Mouse (Mus musculus): ENCODE results near the gene Olfr802.

DNA sequence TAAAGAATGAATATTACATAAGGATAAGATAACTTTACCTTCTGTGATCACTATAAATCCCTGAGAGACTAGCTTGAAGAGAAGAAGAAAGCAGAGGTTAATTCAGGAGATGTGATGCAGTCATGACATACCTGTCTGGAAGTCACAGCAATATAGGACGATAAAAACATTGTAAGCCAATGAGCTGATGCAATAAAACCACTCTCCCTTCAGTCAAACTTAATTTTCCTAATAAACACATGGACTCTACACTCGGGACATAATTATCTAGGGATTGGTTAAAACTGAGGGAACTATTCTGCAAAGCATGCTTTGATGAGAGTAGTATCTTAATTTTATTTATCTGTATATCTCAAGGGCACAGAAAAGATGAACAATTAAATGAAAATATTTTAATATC is 6.2 kb upstream of the Olfr802 start, which contains the start of gene Olfr803:
- TF ChIP-seq POLR2A (IDR thresholded peaks at IDR 0.05; ENCODE audit: control insufficient read depth in 1 of 2, insufficient read depth in 1 of 2, low read depth in 1 of 2, low read length in 2 of 2, poor library complexity in 1 of 2), result no peak
- TF ChIP-seq GATA1 (IDR thresholded peaks at IDR 0.05; ENCODE audit: low read depth, low read length), result no peak
- TF ChIP-seq CTCF (IDR thresholded peaks at IDR 0.05 in 2 of 3, conservative IDR thresholded peaks at IDR 0.05 in 1 of 3; ENCODE audit: control insufficient read depth in 1 of 3, insufficient read depth in 1 of 3, low read depth in 2 of 3, low read length in 3 of 3, poor library complexity in 1 of 3, severe bottlenecking in 1 of 3), result no peak
- no peak for TF ChIP-seq RCOR1 (IDR thresholded peaks at IDR 0.05; ENCODE audit: low read depth, low read length)
- no peak for TF ChIP-seq BHLHE40 (IDR thresholded peaks at IDR 0.05; ENCODE audit: borderline replicate concordance, low read depth, low read length)
- no peak for TF ChIP-seq MAZ (IDR thresholded peaks at IDR 0.05; ENCODE audit: low read depth, low read length)
- no peak for TF ChIP-seq TAL1 (IDR thresholded peaks at IDR 0.05; ENCODE audit: low read length)
- no peak for TF ChIP-seq ETS1 (IDR thresholded peaks at IDR 0.05; ENCODE audit: low read depth, low read length)
- TF ChIP-seq HCFC1 (IDR thresholded peaks at IDR 0.05; ENCODE audit: low read depth, low read length), result no peak

Measured in MEL (cell line).